Mouse (Mus musculus): ENCODE results near the gene Nsfl1c.
"Not testable (repeated sequence)": the region's sequence is repeated elsewhere in the genome, so short reads cannot be mapped to it uniquely, and the experiment has no call there.

The Nsfl1c gene

GRCm38 (mm10) chr2:151494035-151494803 lies at the start of gene Nsfl1c:
TSS of gene Nsfl1c (plus strand) at chr2:151494182.
- DNase-seq (ENCODE audit: low spot score in 2 of 2) = peak; percentile 91 to 95

- DNase-seq (ENCODE audit: low spot score in 2 of 2) = not testable (repeated sequence)
Measured at GRCm38 (mm10) chr2:151476053-151476452, 17.9 kb upstream of the Nsfl1c start, which contains the start of gene 4921509C19Rik. TSS of gene 4921509C19Rik (minus strand) at chr2:151476153.

GRCm38 (mm10) chr2:151486496-151486895 lies 7.5 kb upstream of the Nsfl1c start:
- DNase-seq (ENCODE audit: low spot score in 2 of 2) = no peak

GRCm38 (mm10) chr2:151498358-151498757 lies 4.4 kb downstream of the Nsfl1c start:
- DNase-seq (ENCODE audit: low spot score in 2 of 2) = no peak

- no peak for DNase-seq (ENCODE audit: low spot score in 2 of 2)
Measured at GRCm38 (mm10) chr2:151500442-151501007, 6.5 kb downstream of the Nsfl1c start.

- DNase-seq (ENCODE audit: low spot score in 2 of 2) = no peak
Measured at GRCm38 (mm10) chr2:151504226-151504625, 10.2 kb downstream of the Nsfl1c start.

GRCm38 (mm10) chr2:151512199-151512598 lies 18.2 kb downstream of the Nsfl1c start:
- DNase-seq (ENCODE audit: low spot score in 2 of 2) = peak; percentile 48 to 56

- DNase-seq (ENCODE audit: low spot score in 2 of 2) = no peak
Measured at GRCm38 (mm10) chr2:151513525-151514285, 19.7 kb downstream of the Nsfl1c start.

- DNase-seq (ENCODE audit: low spot score in 2 of 2) = no peak
Measured at GRCm38 (mm10) chr2:151519000-151519399, 25.0 kb downstream of the Nsfl1c start.

- DNase-seq (ENCODE audit: low spot score in 2 of 2) = no peak
Measured at GRCm38 (mm10) chr2:151524324-151525041, 30.5 kb downstream of the Nsfl1c start.

- DNase-seq (ENCODE audit: low spot score in 2 of 2) = no peak
Measured at GRCm38 (mm10) chr2:151525520-151525919, 31.5 kb downstream of the Nsfl1c start.

- DNase-seq (ENCODE audit: low spot score in 2 of 2) = no peak
Measured at GRCm38 (mm10) chr2:151528066-151528465, 34.1 kb downstream of the Nsfl1c start.

- DNase-seq (ENCODE audit: low spot score in 2 of 2) = no peak
Measured at GRCm38 (mm10) chr2:151529169-151529568, 35.2 kb downstream of the Nsfl1c start.

- DNase-seq (ENCODE audit: low spot score in 2 of 2) = no peak
Measured at GRCm38 (mm10) chr2:151530378-151531230, 36.6 kb downstream of the Nsfl1c start.

GRCm38 (mm10) chr2:151533632-151534031 lies 39.6 kb downstream of the Nsfl1c start:
- DNase-seq (ENCODE audit: low spot score in 2 of 2) = no peak

- DNase-seq (ENCODE audit: low spot score in 2 of 2) = no peak
Measured at GRCm38 (mm10) chr2:151535961-151536617, 42.1 kb downstream of the Nsfl1c start.

GRCm38 (mm10) chr2:151536618-151536974 lies 42.6 kb downstream of the Nsfl1c start:
- DNase-seq (ENCODE audit: low spot score in 2 of 2) = no peak

- no peak for DNase-seq (ENCODE audit: low spot score in 2 of 2)
Measured at GRCm38 (mm10) chr2:151538646-151539045, 44.7 kb downstream of the Nsfl1c start.

GRCm38 (mm10) chr2:151542323-151543062 lies 48.5 kb downstream of the Nsfl1c start, which contains the start of gene Fkbp1a:
TSS of gene Fkbp1a (plus strand) at chr2:151542483.
- DNase-seq (ENCODE audit: low spot score in 2 of 2) = peak; percentile 94 to 97

All from frontal cortex, postnatal 10 days (tissue).